Mouse (Mus musculus) brown adipose tissue, adult 24 weeks (tissue): ENCODE results near the gene Csnk1d. TPM values are rescaled to one million over a fixed set of nuclear protein-coding genes. Genes with fewer than 3 reads are reported as not detected.

ENCODE experiments used
- H3K27ac ChIP-seq: fragments of 200-500 bp; replicated peaks from 2 replicates; pipeline ENCODE4 v1.5.1; 2012; ENCODE audit warnings: low read depth, mild to moderate bottlenecking, low read length
- H3K4me1 ChIP-seq: fragments of 200-500 bp; 2 replicates; pipeline ENCODE4 v1.6.1; 2012; ENCODE audit warnings: low read length, mixed read lengths; ENCODE audit not compliant: control insufficient read depth, insufficient read depth, insufficient read length
- H3K4me3 ChIP-seq: fragments of 200-500 bp; 2 replicates; pipeline ENCODE4 v1.5.1; 2012; ENCODE audit warnings: low read depth, mild to moderate bottlenecking, low read length, moderate library complexity; ENCODE audit not compliant: insufficient read depth
- polyA plus RNA-seq: library from polyadenylated mRNA; stranded (reverse); fragments of >200 nt; gene quantifications from 2 replicates; pipeline ENCODE4 v1.2.4, GENCODE M21; 2012; ENCODE audit not compliant: missing spikeins, insufficient read depth, insufficient read length

The Csnk1d gene
- polyA plus RNA-seq, 1 experiment: 36.5 TPM

DNA sequence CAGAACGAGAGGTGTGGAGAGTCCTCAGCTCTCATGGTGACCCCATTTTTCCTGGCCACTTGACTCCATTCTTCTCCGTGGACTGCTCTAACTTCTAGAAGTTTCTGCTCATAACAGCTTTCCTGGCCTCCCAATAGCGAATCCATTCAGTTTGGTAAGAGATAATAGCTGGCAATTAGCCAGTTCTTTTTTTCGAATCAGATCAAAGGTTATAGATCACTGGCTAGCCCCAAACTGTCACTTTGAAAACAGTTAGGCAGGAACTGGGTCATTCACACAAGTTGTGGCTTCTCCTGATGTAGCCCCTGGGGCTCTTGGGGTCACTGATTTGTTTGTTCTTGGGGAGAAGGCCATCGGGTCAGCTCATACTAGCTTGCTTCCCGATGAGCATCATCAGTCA is 3.6 kb upstream of the Csnk1d start:
- H3K4me1 ChIP-seq: peaks cover 12% of the 10 kb centered on the region
- no peak overlapping the region for H3K27ac ChIP-seq
- H3K4me3 ChIP-seq: no peak overlapping the region

DNA sequence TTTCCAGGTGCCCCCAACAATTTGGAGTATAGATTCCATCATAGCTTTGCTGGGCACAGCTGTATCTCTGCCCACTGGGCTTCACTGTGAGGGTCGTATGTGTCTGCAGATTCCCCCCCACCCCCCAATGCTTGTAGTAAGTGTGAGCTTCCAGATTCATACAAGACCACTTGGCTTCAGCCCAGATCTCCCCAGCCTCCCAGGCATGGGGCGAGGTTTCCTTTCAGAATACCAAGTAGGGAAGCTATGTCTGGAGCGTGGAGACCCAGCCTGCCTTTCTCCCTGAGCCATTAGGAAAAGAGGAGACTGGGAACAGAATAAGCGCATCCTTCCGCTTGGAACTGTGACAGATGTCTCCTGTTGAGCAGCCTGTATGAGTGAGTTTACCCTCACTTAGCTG is 2.5 kb upstream of the Csnk1d start:
- peaks cover 21% of the 10 kb centered on the region for H3K4me1 ChIP-seq
- no peak overlapping the region for H3K4me3 ChIP-seq
- H3K27ac ChIP-seq: no peak overlapping the region

DNA sequence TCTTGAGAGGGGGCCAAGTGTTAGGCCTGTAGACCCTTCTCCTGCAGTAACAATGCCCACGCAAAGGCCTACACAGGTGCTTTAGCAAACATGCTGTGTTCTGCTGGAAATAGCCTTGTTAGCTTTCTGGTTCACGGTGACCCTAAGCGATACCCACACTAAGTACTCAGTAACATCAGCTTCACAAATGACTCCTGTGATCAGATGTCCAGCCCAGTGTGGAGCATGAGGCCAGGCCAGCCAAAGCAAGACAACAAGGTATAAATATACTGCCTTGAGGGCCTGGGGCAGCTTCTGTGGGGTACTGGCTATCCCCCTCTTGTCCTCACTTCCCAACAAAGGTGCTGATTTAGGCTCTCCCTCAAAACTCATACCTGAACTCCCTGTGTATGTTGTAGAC is 1.9 kb upstream of the Csnk1d start:
- peaks cover 25% of the 10 kb centered on the region for H3K4me1 ChIP-seq
- 0 out of 2 replicates have a peak overlapping the region, but pooled peaks have one; percentile 19 for H3K27ac ChIP-seq
- H3K4me3 ChIP-seq: peak overlapping the region; percentile 10; the same call in 1 of the 2 replicates

DNA sequence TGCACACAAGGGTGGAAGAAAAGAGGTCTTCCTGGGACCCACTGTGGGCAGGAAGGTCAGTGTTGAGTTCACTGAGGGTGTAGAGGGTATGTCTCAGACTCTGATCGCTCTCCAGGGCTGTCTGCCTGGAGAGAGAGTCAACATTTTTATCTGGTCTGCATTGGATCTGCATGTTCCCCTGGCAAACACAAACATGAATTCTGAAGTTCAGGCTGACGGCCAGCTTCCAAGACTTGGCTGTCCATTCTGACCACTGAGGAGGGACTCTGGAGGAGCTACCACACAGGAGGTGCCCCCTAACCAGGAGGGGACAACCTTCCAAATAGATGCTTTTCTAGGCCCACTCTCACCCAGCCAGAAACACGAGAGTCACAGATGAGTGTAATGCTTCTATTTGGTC is 661 bp upstream of the Csnk1d start:
- Histone ChIP-seq H3K4me3 (peak overlapping the region; percentile 67), H3K27ac (peak overlapping the region; percentile 75), H3K4me1 (peaks cover 30% of the 10 kb centered on the region)

DNA sequence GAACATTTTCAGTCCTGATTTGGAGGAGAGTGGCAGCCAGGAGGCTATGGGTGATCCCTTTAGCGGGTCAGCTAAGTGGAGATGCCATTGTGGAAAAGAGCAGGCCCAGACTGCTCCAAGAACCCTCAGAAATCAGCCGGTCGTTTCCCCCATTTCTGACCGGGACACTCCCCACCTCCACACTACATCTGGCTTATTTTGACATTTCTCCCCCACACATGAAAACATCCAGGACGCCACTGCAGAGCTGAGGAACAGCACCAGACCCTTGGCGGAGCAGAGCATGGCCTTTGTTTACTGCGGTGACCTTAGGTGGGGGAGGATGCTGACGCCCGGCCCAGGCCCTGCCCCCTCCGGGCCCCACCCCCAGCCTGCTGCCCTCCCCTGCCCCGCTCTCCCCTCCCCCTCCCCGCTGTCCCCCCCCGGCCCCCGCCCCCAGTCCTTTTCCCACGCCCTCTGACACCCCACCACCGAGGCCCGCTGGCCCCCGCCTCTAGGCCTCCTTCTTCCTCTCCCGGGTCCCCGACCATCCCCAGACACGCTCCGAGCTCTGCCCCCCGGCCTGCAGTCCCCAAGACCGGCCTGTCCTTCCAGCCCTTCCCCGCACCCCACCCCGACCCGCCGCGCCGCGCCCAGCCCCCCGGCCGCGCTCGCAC is 876 bp downstream of the Csnk1d start:
- peaks cover 35% of the 10 kb centered on the region for H3K4me1 ChIP-seq
- peak overlapping the region; percentile 99 for H3K4me3 ChIP-seq
- peak overlapping the region; percentile 75 for H3K27ac ChIP-seq

DNA sequence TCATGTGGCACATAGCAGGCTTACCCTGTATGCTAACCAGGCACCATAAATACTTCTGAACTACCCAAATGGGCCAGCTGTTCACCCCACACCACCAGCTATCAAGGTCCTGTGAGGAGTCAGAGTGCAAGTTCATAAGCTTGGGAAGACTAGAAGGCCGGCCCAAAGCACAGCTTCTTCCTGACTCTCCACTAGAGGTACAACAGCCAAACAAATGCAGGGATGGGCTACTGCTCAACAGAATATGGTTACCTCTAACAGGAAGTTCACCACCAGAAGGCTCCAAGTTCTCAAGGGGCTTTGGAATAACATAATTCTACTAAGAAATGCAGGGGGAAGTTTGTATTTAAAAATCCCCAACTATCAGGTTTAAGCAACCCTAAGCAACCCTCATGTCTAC is 1.6 kb downstream of the Csnk1d start:
- peaks cover 35% of the 10 kb centered on the region for H3K4me1 ChIP-seq
- peak overlapping the region; percentile 53 for H3K27ac ChIP-seq
- peak overlapping the region; percentile 82 for H3K4me3 ChIP-seq

DNA sequence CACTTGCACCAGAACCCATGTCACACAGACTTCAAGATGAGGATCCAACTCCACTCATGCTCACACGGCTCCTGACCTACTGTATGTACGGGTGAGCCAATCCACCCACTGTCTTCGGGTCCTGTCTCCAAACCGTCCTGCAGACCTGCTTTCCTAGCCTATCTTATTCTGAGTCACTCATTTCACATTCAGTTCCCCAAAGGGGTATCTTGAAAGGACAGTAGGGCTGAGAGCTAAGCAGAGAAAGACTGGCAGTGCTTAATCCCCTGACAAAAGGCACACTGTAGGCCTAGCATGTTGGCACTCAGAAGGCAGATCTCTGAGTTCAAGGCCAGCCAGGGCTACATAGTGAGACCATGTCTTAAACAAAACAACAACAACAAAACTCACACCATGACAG is 2.7 kb downstream of the Csnk1d start:
- peak overlapping the region; percentile 1; the same call in 1 of the 2 replicates for H3K27ac ChIP-seq
- H3K4me3 ChIP-seq: no peak overlapping the region
- H3K4me1 ChIP-seq: peaks cover 42% of the 10 kb centered on the region

DNA sequence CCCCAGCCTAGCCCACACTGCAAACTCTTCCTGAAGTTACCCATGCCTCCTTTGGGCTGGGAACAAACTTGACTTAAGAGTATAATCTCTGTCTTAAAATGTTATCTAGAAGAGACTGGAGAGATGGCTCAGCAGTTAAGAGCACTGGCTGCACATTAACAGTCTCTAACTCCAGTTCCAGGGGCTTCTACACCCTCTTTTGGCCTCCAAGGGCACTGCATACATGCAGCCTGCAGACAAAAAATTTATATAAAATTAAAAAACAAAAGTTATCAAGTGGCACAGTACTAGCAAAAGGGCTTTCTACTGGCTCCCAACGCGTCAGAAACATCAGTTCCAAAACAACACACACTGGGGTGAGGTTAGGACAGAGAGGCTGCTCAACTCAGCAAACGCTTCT is 3.5 kb downstream of the Csnk1d start:
- Histone ChIP-seq H3K27ac (no peak overlapping the region), H3K4me1 (peaks cover 38% of the 10 kb centered on the region), H3K4me3 (no peak overlapping the region)

DNA sequence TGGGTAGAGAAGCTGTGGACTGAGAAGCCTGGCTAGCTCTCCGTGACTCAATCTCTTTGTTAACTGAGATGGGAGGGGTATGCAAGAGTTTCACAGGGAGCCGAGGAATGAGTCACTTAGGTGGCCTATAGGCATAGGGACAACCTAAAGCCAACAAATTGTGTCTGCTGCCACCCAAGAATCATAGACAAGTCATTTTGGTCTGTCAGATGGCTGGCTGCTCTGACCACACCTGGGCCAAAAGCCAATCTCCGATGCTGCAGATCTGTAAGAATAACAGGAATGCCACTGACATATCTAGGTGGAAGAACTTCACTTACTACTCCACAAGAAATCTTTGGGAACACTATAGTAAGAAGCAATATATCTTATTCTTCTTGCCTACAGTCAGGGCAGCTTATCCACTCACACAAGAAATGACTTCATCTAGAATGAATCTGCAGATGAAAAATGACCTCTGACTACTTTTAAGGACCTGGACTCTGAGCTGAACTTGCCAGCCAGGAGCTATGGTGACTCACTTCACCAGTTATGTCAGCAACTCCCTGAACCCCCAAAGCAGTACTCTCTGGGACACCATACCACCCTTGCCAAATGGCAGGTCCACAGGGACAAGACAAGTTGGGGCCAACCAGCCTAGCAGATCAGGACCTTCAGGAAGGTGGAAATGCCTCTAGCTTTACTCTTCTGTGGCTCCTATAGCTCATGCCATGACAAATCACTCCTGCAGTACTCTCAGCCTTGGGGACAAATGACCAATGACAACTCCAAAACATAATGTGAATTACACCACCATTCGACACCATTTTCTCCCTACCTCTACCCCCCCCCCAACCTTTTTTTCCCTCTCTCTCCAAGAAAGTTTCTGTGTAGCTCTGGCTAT is 6.4 kb downstream of the Csnk1d start:
- Histone ChIP-seq H3K4me3 (no peak overlapping the region), H3K4me1 (peaks cover 36% of the 10 kb centered on the region), H3K27ac (peak overlapping the region; percentile 54)

DNA sequence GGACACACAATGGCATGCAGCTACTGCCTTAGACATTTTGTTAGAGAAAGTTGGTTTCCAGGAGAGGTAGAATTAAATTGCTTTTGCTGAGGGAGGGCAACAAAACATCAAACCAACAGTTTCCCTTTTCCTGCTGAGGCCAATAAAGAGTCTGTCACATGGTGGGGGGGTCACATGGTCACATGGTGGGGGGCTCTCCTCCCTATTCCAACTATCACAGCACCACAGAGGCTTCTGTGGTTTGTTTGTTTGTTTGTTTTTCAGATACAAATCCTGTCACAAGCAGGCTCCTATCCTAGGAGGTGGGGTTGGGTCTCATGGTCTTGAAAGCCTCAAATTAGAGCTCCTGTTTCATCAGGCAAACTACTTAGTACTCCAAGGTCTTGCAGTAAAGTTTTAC is 8.7 kb downstream of the Csnk1d start:
- no peak overlapping the region for H3K27ac ChIP-seq
- peaks cover 20% of the 10 kb centered on the region for H3K4me1 ChIP-seq
- H3K4me3 ChIP-seq: no peak overlapping the region

DNA sequence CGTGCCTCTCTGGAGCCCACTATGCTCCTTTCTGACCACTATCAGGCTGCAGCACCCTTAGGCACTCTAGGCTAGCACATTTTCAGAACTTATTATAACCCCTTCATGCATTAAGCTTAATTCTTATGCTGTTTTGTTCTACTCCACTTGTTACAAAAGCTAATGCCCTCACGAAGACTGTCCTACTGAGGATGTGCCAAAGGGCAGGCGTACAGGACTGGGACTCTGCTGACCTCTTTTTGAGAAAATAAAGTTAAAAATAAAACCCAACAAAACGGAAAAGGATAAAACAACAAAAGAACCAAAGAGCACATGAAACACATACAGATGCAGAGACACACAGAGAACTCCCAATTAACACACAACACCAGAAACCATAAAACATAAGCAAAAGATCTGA is 9.5 kb downstream of the Csnk1d start:
- no peak overlapping the region for H3K4me3 ChIP-seq

DNA sequence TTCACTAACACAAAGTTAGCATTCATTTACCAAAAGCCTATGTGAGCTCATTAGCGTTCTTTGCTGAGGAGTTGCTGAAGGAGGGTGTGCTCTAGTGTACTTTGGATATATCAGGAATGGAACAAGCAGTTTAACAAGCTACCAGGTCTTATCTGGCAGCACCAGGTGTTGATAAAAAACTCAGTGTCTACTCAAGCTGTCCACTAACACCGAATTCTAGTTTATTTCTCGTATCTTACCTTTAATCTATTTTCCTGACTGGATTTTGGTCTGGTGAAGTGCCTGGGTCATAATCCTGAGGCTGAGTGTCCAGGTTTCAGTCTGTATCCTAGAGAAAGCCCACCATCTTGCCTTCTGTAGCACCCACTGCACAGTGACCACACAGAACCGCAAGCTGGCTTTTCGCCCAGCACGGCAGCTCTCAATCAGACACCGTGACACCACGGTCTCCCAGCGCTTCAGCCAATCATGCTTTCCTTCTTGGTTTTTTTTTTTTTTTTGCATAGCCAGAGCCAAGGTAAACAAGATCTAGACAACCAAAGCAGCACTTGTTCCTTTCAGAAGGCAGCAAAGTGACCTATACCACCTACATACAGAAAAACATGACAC is 10.6 kb downstream of the Csnk1d start:
- H3K27ac ChIP-seq: no peak overlapping the region
- peaks cover 16% of the 10 kb centered on the region for H3K4me1 ChIP-seq
- no peak overlapping the region for H3K4me3 ChIP-seq

More for the DNA sequence above, 9.5 kb downstream of the Csnk1d start:
- Histone ChIP-seq H3K4me1 (peaks cover 17% of the 10 kb centered on the region), H3K27ac (no peak overlapping the region)

DNA sequence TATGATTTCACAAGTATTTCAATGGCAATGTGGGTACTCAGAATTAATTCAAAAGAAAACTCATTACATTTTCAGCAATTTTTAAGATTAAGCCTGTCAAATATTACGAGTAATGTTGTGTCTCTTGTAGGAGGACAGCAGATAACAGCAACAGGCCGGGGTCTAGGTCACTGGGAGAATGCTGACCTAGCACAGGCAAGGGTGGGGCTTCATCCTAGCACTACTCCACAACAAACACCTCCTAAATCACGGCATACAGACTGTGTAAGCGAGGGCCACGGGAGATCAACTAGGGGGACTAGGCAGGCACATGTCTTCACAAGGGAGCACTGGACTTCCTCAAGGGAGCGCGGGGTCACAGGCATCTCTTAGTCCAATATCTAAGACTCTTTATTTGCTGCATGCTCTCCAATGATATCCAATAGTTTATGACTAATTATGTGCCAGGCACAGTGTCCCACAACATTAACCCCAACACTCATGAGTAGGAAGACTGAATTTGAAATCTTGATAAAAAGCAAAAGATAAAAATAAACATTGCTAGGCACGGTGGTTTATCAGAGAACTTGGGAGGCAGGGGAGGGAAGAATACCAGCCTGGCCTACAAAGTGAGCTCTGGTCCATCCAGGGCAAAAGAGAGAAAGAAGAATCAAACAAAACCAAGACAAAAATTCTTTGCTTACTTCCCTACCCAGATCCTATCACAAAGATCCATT is 11.3 kb downstream of the Csnk1d start:
- no peak overlapping the region for H3K4me3 ChIP-seq
- H3K27ac ChIP-seq: no peak overlapping the region
- H3K4me1 ChIP-seq: peaks cover 11% of the 10 kb centered on the region

DNA sequence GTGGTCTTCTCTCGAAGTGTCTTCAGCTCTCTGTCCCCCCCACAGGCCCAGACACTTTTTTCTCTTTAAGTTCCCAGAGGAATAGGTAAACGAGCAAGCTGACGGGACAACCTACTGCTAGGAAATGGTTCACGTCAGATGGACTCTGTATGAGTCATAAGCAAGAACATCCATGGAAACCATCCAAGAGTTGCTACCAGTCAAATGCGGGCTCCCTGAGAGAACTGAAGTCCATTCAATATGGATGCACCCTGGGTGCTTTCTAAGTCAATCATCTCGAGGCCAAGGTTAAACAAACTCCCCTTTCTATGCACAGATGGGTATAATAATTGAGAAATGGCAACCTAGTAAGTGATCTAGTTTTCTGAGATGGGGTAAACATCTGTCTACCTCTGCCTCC is 17.8 kb downstream of the Csnk1d start:
- Histone ChIP-seq H3K27ac (no peak overlapping the region), H3K4me1 (no peaks in the 10 kb centered on the region; the same call in 1 of the 2 replicates), H3K4me3 (no peak overlapping the region)

DNA sequence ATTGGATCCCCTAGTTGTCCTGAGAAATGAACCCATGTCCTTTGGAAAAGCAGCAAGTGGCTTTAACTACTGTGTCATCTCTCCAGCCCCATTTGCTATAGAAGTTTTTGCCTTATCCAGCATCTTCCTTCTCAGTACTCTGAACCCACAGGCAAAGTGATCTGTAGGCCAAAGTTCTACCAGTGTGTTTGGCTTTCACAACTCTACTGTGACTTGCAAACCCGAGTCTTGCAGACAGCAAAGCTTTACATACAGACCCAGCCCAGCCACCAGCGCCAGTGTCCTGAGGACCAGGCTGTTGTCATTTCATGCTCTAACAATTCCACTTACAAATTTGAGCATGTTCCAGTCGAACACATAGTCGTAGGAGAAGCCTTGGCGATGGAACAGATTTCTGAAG is 19.9 kb downstream of the Csnk1d start:
- Histone ChIP-seq H3K4me3 (no peak overlapping the region), H3K4me1 (no peaks in the 10 kb centered on the region), H3K27ac (no peak overlapping the region)
